Mouse (Mus musculus) CD4-positive naive resting alpha-beta T cell, adult 57 days (primary cell): ENCODE results near the gene Capn6. TPM values are rescaled to one million over a fixed set of nuclear protein-coding genes. Genes with fewer than 3 reads are reported as not detected.

ENCODE experiments used
- total RNA-seq: library from RNA; stranded (reverse); gene quantifications from one replicate; pipeline ENCODE4 v1.2.4, GENCODE M21; 2023

Capn6 gene
- total RNA-seq = 0.21 TPM

DNA sequence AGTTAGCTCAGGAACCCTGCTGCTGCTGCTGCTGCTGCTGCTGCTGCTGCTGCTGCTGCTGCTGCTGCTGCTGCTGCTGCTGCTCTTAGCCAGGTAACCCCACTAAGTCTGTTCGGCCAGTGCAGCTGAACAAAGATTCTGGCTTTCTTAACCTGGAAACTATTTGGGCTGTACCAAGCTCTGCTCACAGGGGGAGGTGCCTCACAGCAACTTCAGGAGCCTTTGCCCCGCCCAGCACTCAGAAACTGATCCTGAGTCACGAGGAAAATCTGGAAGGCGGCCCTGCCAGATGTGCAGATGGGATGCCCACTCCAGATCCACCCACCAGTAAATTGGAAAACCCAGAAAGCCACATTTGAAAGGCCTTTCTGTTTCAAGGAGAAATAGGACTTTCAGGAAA lies at the start of gene Capn6:
Gene Capn6, minus strand, starts transcription at position 203 of the 400 bp plus-strand sequence.

Other genes with a start within 250 kb of the Capn6 start
- gene Dcx, start 105.9 kb upstream of the Capn6 start, total RNA-seq = not detected